Mouse (Mus musculus) kidney, adult 2 months (tissue): Measurements from ENCODE around the gene Slc25a5. TPM values are rescaled to one million over a fixed set of nuclear protein-coding genes. Genes with fewer than 3 reads are reported as not detected.

Experiments used
- DNase-seq: peaks from one replicate; pipeline ENCODE4 v3.0.0; 2021
- H3K27ac ChIP-seq: fragments of 200-500 bp; 2 replicates; pipeline ENCODE4 v1.5.1; 2012; ENCODE audit warnings: low read depth, low read length, control low read depth, inconsistent platforms; ENCODE audit not compliant: insufficient read depth
- H3K27me3 ChIP-seq: fragments of 200-500 bp; replicated peaks from 2 replicates; pipeline ENCODE4 v1.6.1; 2012; ENCODE audit warnings: mild to moderate bottlenecking, moderate library complexity, low read length, inconsistent platforms; ENCODE audit not compliant: control insufficient read depth, insufficient read depth
- H3K36me3 ChIP-seq: fragments of 200-500 bp; 2 replicates; pipeline ENCODE4 v1.6.1; 2012; ENCODE audit warnings: mild to moderate bottlenecking, moderate library complexity, low read length, inconsistent platforms; ENCODE audit not compliant: control insufficient read depth, insufficient read depth
- H3K4me1 ChIP-seq: fragments of 200-500 bp; 2 replicates; pipeline ENCODE4 v1.6.1; 2011; ENCODE audit warnings: low read length; ENCODE audit not compliant: control insufficient read depth, insufficient read depth
- H3K4me3 ChIP-seq: fragments of 200-500 bp; 2 replicates; pipeline ENCODE4 v1.5.1; 2011; ENCODE audit warnings: mild to moderate bottlenecking, low read depth, low read length, control low read depth; ENCODE audit not compliant: insufficient read depth
- CTCF ChIP-seq: fragments of 200-500 bp; conservative IDR thresholded peaks from 2 replicates; pipeline ENCODE4 v1.5.1; 2011; ENCODE audit warnings: low read depth, mild to moderate bottlenecking, control low read depth, low read length, moderate library complexity, mixed read lengths; ENCODE audit not compliant: insufficient read depth, insufficient read length
- POLR2A ChIP-seq: fragments of 200-500 bp; IDR thresholded peaks from one replicate; pipeline ENCODE4 v1.6.1; 2011; ENCODE audit warnings: low read depth, low read length, control low read depth
- WGBS: fragments of 180-500 bp; shearing (Covaris S2); methylation state at CpG from one replicate; pipeline ENCODE4 v1.1.7; 2018; 5-methylcytosine and 5-hydroxymethylcytosine counted together
- polyA plus RNA-seq: library from polyadenylated mRNA; depleted of rRNA; stranded (reverse); fragments of >200 nt; gene quantifications from 2 replicates; pipeline ENCODE4 v1.2.3, GENCODE M21; 2012; rRNA removed

The Slc25a5 gene
- polyA plus RNA-seq, 1 experiment: 1,901 TPM

GRCm38 (mm10) chrX:36839391-36839790, 43.9 kb downstream of the Slc25a5 start:
- Histone ChIP-seq H3K4me1 (no peaks in the 10 kb centered on the region), H3K27ac (no peak overlapping the region; the same call in 1 of the 2 replicates), H3K4me3 (no peak overlapping the region), H3K27me3 (no peaks in the 10 kb centered on the region), H3K36me3 (no peaks in the 10 kb centered on the region)
- TF ChIP-seq POLR2A: no peak
- no peak for TF ChIP-seq CTCF
- WGBS: 33% methylated on average over 7 of the region's 7 CpGs
- DNase-seq: peak; percentile 70

GRCm38 (mm10) chrX:36841698-36842097, 46.2 kb downstream of the Slc25a5 start:
- 68% methylated on average over 6 of the region's 6 CpGs for WGBS
- no peak for TF ChIP-seq CTCF
- no peaks in the 10 kb centered on the region for H3K36me3 ChIP-seq

GRCm38 (mm10) chrX:36843346-36843990, 48.0 kb downstream of the Slc25a5 start:
- no peak overlapping the region for H3K4me3 ChIP-seq
- TF ChIP-seq POLR2A (no peak), CTCF (no peak)

More at GRCm38 (mm10) chrX:36841698-36842097, 46.2 kb downstream of the Slc25a5 start:
- DNase-seq: no peak
- H3K4me1 ChIP-seq: no peaks in the 10 kb centered on the region
- H3K27ac ChIP-seq: no peak overlapping the region
- H3K27me3 ChIP-seq: no peaks in the 10 kb centered on the region
- H3K4me3 ChIP-seq: no peak overlapping the region

GRCm38 (mm10) chrX:36847152-36847551, 51.7 kb downstream of the Slc25a5 start:
- 89% methylated on average over 1 of the region's 1 CpGs for WGBS
- H3K4me3 ChIP-seq: no peak overlapping the region
- TF ChIP-seq POLR2A: no peak
- no peak for TF ChIP-seq CTCF
- H3K27me3 ChIP-seq: no peaks in the 10 kb centered on the region
- no peaks in the 10 kb centered on the region for H3K4me1 ChIP-seq
- no peak overlapping the region for H3K27ac ChIP-seq
- H3K36me3 ChIP-seq: no peaks in the 10 kb centered on the region
- no peak for DNase-seq

More at GRCm38 (mm10) chrX:36843346-36843990, 48.0 kb downstream of the Slc25a5 start:
- H3K36me3 ChIP-seq: no peaks in the 10 kb centered on the region
- H3K27me3 ChIP-seq: no peaks in the 10 kb centered on the region
- 52% methylated on average over 4 of the region's 4 CpGs for WGBS
- no peak for DNase-seq
- no peaks in the 10 kb centered on the region for H3K4me1 ChIP-seq
- H3K27ac ChIP-seq: no peak overlapping the region

Other genes with a start within 250 kb of the Slc25a5 start
- 127 and 166 TPM in 2 replicates for gene Pgrmc1, start 197.4 kb upstream of the Slc25a5 start, polyA plus RNA-seq
- gene Akap17b, start 150.3 kb upstream of the Slc25a5 start, polyA plus RNA-seq: 0.56 and 0.64 TPM in 2 replicates
- gene Slc25a43, start 52.0 kb upstream of the Slc25a5 start, polyA plus RNA-seq: 0.97 and 1.6 TPM in 2 replicates
- 33.1 and 44.2 TPM in 2 replicates for gene Ube2a, start 78.2 kb downstream of the Slc25a5 start, polyA plus RNA-seq
- gene C330007P06Rik, start 78.5 kb downstream of the Slc25a5 start, polyA plus RNA-seq: 13.6 and 17.8 TPM in 2 replicates
- 0.39 and 0.88 TPM in 2 replicates for gene Nkrf, start 107.2 kb downstream of the Slc25a5 start, polyA plus RNA-seq
- 5.3 and 5.7 TPM in 2 replicates for gene Sept6, start 196.1 kb downstream of the Slc25a5 start, polyA plus RNA-seq